Mouse (Mus musculus): ENCODE measurements at regions not wholly inside any gene's neighbourhood (a gene's known extent, or its start where the extent isn't known, plus 50 kb on each side); places are given as distances from the start of the nearest gene placed in this dataset.

GRCm38 (mm10) chr5:132884130-132884529, 341.0 kb upstream of the Auts2 start:
- DNase-seq, result peak; percentile 92

GRCm38 (mm10) chr5:132882291-132882690, 339.1 kb upstream of the Auts2 start:
- peak; percentile 68 for DNase-seq

- DNase-seq, result no peak
These were observed 338.0 kb upstream of the Auts2 start for GRCm38 (mm10) chr5:132881170-132881569.

GRCm38 (mm10) chr5:132876336-132876840, 333.2 kb upstream of the Auts2 start:
- no peak for DNase-seq

- no peak for DNase-seq
These were observed 315.8 kb upstream of the Auts2 start for GRCm38 (mm10) chr5:132858846-132859510.

GRCm38 (mm10) chr5:132855619-132856510, 312.7 kb upstream of the Auts2 start:
- DNase-seq, result no peak

GRCm38 (mm10) chr5:132850770-132851169, 307.6 kb upstream of the Auts2 start:
- no peak for DNase-seq

GRCm38 (mm10) chr5:132848086-132848485, 304.9 kb upstream of the Auts2 start:
- no peak for DNase-seq

- no peak for DNase-seq
These were observed 300.1 kb upstream of the Auts2 start for GRCm38 (mm10) chr5:132843284-132843683.

- DNase-seq, result no peak
These were observed 298.6 kb upstream of the Auts2 start for GRCm38 (mm10) chr5:132841794-132842193.

GRCm38 (mm10) chr5:132837420-132837819, 294.3 kb upstream of the Auts2 start:
- DNase-seq, result no peak

GRCm38 (mm10) chr5:132828993-132829392, 285.8 kb upstream of the Auts2 start:
- no peak for DNase-seq

- no peak for DNase-seq
These were observed 284.6 kb upstream of the Auts2 start for GRCm38 (mm10) chr5:132827555-132828333.

- DNase-seq, result no peak
These were observed 282.9 kb upstream of the Auts2 start for GRCm38 (mm10) chr5:132826009-132826408.

- DNase-seq, result no peak
These were observed 274.5 kb upstream of the Auts2 start for GRCm38 (mm10) chr5:132817665-132818064.

GRCm38 (mm10) chr5:132809181-132809580, 266.0 kb upstream of the Auts2 start:
- DNase-seq, result no peak

GRCm38 (mm10) chr5:132796061-132796460, 252.9 kb upstream of the Auts2 start:
- DNase-seq, result no peak

GRCm38 (mm10) chr5:132792484-132792883, 249.3 kb upstream of the Auts2 start:
- DNase-seq, result no peak

GRCm38 (mm10) chr5:132785291-132785690, 242.1 kb upstream of the Auts2 start:
- no peak for DNase-seq

- DNase-seq, result no peak
These were observed 241.6 kb upstream of the Auts2 start for GRCm38 (mm10) chr5:132784791-132785190.

GRCm38 (mm10) chr5:132774141-132774680, 231.1 kb upstream of the Auts2 start:
- no peak for DNase-seq

- DNase-seq, result no peak
These were observed 217.3 kb upstream of the Auts2 start for GRCm38 (mm10) chr5:132760396-132760795.

- no peak for DNase-seq
These were observed 216.6 kb upstream of the Auts2 start for GRCm38 (mm10) chr5:132759751-132760150.

All from cerebellum, adult 11-12 months (tissue).